Mouse (Mus musculus) megakaryocyte, embryonic 14.5 days (primary cell): ENCODE data around the gene Abhd17b.

Source experiments
- FLI1 ChIP-seq: IDR thresholded peaks from 2 replicates; pipeline ENCODE4 v1.6.1; 2012; ENCODE audit warnings: low read length, inconsistent platforms, mixed read lengths
- GATA1 ChIP-seq: IDR thresholded peaks from 3 replicates; pipeline ENCODE4 v1.6.1; 2012; ENCODE audit warnings: mixed read lengths, low read length, inconsistent platforms, borderline replicate concordance

DNA sequence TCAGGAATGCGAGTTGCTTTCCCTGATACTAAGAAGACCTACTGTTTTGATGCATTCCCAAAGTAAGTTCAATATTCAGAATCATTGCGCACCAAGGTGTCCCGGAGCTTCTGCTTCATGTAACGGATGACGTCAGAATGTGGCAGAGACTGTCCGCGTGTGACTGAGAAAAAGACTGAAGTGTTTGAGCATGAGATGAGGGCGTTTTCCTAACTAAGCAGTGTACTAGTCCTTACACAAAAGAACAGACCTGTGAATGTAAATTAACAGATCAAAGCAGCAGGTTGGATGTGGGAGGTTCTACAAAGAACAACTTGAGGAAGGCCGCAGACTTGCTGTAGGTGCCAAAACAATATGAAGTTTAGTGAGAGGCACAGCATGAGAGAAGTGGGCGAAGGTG is 28.0 kb downstream of the Abhd17b start:
- TF ChIP-seq GATA1 = no peak
- no peak for TF ChIP-seq FLI1
